Mouse (Mus musculus) myocyte (in vitro differentiated cells): ENCODE measurements around the gene Hic1.

Source experiments
- E2F4 ChIP-seq: IDR thresholded peaks from one replicate; pipeline ENCODE4 v1.6.1; 2011; ENCODE audit warnings: mild to moderate bottlenecking, control low read depth, moderate library complexity; ENCODE audit not compliant: insufficient read depth
- POLR2A ChIP-seq: IDR thresholded peaks from one replicate; pipeline ENCODE4 v1.6.1; 2011; ENCODE audit warnings: low read depth, mild to moderate bottlenecking, control low read depth, moderate library complexity; ENCODE audit not compliant: insufficient read length
- POLR2AphosphoS2 ChIP-seq: IDR thresholded peaks from one replicate; pipeline ENCODE4 v1.6.1; 2011; ENCODE audit warnings: low read depth, control low read depth; ENCODE audit not compliant: insufficient read length
- REST ChIP-seq: IDR thresholded peaks from one replicate; pipeline ENCODE4 v1.6.1; 2011; ENCODE audit warnings: mild to moderate bottlenecking, control low read depth, moderate library complexity; ENCODE audit not compliant: insufficient read depth, insufficient read length
- TCF12 ChIP-seq: IDR thresholded peaks from one replicate; pipeline ENCODE4 v1.6.1; 2011; ENCODE audit warnings: mild to moderate bottlenecking, control low read depth; ENCODE audit not compliant: poor library complexity, insufficient read depth, severe bottlenecking
- TCF3 ChIP-seq: IDR thresholded peaks from one replicate; pipeline ENCODE4 v1.6.1; 2011; ENCODE audit warnings: low read depth, control low read depth; ENCODE audit not compliant: insufficient read length

DNA sequence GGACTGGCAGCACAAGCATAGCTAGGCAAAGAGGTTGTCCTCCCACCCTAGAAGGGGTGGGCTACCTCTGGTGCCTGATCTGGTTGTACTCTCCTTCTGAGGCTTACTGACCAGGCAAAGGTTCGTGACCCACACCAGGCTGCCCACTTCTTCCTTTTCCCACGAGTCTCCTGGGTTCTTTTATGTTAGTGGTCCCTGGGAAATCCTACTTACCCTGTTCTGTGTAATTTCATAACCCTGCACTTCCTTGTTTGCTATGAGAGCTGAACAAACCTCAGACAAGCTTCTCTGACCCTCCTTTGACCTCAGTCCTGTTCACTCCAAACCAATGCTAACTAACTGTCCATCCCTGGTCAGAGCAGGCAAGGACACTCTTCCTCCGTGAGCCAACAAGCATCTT, 28.3 kb downstream of the Hic1 start:
- TF ChIP-seq POLR2A (no peak), TCF12 (no peak), REST (no peak), POLR2AphosphoS2 (no peak), E2F4 (no peak), TCF3 (no peak)
